Mouse (Mus musculus) spleen, adult 12 weeks (tissue): ENCODE measurements around the gene Olfr71.
A peak's percentile ranks its signal among the peaks of the same experiment; 100 is the strongest.

Source experiments
- DNase-seq: peaks from one replicate; pipeline ENCODE4 v3.0.0; 2022; ENCODE audit warnings: low spot score

Gene Olfr71

DNA sequence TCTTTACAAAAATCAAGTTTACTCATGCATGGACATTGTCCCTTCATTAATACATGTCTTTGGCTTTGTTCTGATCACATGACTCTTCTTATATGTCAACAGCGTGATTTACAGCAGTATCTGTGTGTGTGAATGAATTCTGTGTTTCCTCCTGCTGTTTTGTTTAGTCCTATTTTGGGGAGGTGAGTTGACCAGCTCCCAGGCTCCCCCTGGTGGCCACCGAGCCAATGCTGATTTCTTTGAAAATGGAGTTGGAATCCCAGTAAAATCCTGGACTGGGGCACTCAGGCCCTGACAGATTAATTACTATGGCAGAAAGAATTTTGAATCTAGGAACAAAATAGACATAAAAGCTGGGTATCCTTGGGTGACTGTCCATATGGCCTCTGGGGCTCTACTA lies 1.8 kb upstream of the Olfr71 start:
- peak; percentile 57 for DNase-seq

DNA sequence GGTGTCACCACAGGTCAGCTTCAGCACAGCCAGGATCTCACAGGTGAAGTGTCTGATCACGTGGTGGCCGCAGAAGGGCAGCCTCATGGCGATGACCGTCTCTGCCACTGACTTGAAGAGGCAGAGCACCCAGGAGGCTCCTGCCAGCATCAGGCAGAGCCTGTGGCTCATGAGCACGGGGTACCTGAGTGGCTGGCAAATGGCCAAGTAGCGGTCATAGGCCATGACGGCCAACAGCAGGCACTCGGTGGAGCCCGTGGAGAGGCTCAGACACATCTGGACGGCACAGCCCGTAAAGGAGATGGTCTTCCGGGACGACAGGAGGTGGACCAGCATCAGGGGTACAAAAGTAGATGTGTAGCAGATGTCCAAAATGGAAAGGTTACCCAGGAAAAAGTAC lies 4.1 kb downstream of the Olfr71 start:
- DNase-seq: no peak

DNA sequence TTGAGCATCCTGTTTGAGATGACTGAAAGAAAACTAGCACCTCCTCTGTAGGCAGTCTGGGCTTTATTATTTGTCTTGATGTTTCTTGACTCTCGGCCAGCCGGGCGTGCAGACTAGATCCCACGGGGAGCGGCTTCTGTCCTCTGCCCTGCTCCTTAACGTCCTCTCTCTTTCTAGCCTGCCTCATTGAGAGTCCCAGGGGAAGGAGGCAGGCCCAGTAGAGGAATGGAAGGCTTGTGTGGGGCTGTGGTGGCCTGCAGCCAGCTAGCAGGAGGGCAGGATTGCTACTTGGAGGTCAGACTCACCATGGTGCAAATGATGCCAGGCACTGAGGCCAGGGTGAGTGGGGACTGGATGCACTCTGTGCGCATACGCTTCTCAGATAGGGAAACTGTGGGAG lies 6.2 kb downstream of the Olfr71 start:
- no peak for DNase-seq

DNA sequence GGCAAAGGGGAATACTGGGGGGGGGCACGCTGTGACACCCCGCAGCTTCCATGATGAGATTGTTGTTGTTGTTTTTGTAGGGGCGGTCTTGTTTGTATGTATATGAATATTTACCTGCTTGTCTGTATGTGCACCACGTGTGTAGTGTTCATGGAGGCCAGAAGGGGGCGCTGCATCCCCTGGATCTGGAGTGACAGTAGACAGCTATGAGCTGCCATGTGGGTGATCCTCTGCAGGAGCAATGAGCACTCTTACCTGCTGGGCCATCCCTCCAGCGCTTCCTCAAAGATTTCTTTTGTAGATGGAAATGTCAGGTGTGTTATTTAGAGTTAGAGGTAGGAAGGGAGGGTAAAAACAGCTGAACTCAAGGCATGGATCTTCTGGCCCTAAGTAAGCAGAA lies 6.6 kb downstream of the Olfr71 start:
- DNase-seq: no peak

DNA sequence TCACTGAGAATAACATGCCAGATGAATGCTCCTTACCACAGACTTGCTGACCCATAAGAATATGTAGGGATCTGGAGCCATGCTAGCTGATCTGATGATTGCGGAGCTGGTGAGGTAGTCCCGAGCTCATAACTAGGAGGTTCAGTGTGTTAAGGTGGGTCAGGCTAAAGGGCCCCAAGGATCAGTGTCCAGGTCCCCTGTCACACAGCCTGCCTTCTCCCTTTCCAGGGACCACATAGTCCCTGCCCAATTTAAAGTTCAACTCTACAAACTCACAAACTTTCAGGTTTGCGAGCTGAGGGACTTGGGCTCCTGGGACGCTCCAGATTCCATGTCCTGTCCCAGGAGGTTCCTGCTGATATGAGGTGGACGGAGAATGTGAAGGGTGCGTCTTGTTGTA lies 9.3 kb downstream of the Olfr71 start, which contains the start of gene Olfr70:
TSS of gene Olfr70 (minus strand) at position 101 of the 400 bp plus-strand sequence.
- DNase-seq: no peak

DNA sequence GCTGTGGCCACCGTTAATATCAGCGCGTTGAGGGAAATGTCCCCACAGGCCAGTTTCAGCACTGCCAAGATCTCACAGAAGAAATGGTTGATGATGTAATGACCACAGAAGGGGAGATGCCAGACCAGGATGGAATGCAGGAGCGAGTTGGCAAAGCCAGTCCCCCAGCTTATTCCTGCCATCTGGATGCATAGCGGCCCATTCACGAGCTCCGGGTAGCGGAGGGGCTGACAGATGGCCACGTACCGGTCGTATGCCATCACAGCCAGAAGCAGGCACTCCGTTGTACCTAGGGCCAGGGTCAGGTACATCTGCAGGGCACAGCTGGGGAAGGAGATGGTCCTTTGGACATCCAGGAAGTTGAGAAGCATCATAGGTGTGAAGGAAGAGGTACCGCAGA lies 13.5 kb downstream of the Olfr71 start:
- DNase-seq: no peak

DNA sequence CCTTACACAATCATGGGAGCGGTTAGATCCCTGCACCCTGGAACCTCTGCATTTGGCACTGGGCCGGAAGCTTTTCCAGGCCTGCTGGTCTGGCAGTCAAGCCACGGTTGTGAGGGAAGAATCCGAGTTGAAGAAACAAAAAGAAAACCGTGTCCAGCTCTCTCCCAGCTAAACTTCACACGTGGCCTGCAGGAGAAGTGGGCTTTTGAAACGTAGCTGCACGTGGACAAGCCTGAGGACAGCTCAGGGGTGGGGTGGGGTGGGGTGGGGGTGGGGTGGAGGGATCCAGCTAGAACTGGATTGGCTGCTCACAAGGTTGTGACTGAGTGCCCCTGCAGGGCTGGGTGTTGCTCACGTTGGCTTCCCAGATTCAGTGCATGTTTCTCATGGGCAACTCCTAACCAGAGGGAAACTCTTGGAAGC lies 14.8 kb downstream of the Olfr71 start:
- no peak for DNase-seq

DNA sequence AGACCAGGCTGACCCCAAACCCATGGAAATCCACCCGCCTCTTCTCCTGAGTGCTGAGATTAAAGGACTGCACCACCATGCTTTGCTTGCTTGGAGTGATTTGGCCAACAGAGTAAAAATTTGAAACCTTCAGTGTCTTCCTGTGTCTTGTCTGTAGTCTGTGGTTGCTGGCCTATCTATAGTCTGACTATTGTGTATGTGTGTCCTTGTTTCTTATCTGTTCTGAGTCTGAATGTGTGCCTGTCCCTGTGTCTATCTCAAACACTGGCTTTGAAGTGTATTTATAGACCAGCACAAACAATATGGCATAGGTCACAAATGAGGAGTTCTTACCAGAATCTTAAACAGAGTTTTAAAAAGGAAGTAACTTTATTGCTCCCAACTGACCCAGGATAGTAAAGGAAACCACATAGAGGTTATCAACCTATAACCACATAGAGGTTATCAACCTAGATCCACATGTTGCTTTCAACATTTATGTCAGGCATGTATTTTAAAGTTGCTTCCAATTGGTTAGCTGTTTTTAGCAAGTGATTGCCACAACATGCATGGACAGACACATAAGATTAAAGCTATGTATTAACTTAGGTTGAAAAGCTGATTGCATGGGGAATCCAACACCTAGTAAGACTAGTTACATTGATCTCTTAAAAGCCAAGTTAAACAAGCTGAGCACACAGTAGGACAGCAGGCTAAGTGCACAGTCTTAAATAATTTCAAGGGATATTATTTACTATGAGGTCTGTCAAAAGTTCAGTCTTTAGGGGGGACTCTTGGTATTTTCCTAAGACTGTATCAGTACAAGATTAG lies 15.4 kb downstream of the Olfr71 start:
- DNase-seq: no peak

DNA sequence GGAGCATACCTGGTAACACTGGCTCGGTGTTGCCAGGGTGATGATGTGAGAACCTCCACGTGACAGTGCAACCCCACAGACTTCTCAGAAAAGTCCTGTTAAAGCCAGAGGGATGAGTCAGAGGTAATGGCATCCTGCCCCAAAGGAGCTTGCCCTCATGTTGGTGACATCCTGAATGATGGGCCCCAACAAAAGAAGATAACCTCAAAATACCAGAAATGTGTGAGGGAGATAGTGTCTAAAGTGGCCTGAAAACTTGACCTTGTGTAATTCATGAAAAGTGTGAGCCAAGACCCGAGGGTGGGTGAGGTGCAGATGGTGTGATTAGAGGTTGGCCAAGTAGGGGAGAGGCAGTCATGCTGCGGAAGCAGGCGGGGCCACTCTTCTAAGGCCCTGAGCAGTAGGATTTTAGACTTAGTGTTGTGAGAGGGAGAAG lies 16.2 kb downstream of the Olfr71 start:
- DNase-seq: no peak

DNA sequence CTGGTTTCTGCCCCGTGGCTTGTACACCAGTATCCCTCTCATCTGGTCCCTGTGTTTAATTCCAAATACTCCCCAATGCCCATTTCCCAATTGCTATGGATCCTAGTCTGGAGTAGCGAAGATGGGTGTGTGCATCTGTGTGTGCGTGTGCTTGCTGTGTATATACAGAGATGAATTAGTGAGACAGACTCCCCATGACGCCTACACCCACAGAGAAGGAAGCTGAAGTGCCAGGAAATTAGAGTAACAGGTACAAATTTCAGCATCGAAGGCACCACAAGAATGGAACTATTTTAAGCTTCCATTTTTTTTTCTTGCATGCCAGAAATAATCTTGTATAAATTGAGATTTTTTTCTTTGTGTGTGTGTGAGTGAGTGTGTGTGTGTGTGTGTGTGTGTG lies 19.0 kb downstream of the Olfr71 start:
- DNase-seq: no peak

DNA sequence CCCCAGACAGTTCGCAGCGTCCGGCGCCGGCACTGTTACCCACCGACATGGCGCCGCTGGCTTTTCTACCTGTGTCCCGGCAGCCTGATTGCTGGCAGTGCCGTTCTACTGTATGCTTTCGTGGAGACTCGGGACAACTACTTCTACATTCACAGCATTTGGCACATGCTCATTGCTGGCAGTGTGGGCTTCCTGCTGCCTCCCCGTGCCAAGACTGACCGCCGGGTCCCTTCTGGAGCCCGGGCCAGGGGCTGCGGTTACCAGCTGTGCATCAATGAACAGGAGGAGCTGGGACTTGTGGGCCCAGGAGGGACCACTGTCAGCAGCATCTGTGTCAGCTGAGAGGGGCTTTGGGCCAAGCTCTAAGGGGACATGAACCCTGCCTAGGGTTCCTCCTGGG lies 20.0 kb downstream of the Olfr71 start:
- DNase-seq: no peak

DNA sequence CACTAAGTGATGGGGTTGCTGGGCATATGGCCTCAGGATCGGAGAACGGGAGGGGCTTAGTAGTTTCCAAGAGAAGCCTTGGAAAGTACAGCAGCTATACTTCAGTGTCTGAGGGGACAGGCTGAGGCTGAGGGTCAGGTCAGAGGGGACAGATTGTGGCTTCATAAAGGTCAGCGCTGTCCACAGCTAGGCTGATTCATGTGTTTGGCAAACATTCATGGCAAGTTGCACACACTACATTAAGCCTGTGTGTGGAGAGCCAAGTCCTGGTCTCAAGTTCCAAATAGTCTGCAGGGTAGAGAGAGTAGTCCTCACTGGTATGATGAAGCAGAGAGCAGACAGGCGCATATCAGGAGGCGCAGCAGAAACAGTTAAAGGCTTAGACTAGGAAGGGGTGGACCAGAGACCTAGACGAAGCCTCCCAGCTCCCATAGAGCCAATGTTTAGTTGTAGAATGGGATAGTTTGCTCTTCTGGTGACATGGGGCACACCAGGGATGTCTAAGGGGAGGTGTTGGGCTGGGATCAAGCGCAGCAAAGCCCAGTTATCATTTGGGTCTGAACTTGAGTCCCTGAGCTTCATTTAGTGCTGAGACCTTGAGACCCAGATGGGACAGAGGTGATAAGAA lies 30.5 kb downstream of the Olfr71 start:
- no peak for DNase-seq

DNA sequence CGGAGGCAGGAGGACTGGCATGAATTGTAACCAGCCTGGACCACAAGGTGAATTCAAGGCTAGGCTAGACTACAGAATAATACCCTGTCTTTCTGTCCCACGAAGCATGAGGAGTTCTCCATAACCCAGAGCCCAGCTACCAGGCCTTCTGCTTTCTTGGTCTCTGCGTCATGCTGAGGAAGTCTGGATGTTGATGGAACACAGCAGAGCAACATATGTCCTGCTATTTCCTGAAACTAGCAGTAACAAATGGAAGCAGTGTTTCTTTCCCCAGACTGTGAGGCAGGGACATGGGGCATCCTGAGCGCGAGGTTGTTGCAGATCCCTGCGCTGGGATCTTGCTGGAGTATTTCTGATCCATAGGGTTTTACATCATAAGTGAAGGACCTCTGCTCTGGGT lies 31.5 kb downstream of the Olfr71 start:
- no peak for DNase-seq

DNA sequence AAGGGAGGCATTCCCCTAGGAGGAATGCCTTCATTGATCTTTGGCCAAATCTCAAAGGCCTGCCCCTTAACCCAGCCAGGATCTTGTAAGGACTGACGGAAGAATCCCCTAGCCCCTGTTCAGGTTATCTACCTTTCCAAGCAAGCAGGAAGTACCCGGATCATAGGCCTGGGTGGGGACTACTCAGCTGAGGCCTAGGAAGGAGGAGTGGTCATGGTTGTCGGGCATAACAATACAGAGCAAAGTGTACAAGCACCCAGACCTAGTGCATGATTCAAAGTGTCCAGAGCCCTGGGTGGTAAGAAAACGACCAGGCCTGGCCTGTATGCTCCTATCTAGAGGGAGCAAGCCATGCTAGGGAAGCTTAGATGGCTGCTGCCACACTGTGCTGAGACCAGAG lies 34.4 kb downstream of the Olfr71 start:
- DNase-seq: no peak

DNA sequence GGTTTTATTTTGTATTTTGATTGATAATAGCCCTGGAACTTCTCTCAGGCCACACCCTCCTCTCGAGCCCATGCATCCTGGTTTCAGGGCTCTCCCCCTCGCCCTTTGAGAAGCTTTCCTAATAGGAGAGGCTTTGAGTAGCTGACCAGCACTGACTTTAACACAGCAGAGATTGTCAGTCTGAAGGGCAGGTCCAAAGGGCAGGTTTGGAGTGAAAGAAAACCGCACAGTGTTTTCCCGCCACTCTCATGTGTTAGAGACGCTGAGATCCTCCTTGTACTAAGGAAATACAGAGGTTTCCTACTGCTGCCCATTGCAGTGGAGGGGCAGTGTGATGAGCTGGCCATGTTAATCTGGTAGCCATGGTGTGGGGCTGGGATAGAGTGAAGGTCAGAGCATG lies 35.1 kb downstream of the Olfr71 start:
- no peak for DNase-seq

DNA sequence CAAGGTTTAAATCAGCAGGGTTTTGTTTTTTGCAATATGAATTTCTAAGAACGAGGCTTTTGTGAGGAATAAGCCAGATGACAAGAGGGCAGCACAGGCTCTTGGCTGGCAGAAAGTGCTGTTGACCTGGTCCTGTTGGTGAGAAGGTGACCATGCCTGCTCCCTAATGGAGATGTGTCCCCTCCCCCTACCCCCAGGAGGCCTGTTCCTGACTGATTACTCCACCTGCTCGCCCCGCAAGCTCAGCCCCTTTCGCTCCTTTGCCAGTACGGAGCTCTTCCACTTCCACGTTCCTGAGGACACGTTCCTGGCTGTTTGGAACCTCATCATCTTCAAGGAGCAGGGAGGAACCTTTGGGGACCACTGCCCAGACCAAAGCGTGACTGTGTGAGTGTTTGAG lies 36.4 kb downstream of the Olfr71 start:
- DNase-seq: no peak

DNA sequence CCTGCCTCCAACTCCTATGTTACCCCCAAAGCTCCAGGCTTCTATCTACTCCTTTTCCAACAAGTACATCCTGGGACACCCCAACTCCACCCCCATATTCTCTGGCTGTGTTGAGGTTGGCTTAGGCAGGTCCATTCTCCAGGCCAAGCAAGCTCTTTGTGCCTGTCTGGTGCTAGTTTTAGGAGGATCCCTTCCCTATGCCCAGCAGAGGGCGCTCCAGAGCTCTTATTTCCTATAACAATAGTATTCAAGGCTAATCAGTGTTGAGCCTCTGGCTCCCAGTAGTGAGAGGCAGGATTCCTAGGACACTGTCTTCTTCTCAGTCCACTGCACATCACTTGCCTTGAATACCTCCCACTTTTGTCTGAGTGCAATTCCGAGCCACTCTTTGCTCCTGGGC lies 38.0 kb downstream of the Olfr71 start:
- peak; percentile 66 for DNase-seq

DNA sequence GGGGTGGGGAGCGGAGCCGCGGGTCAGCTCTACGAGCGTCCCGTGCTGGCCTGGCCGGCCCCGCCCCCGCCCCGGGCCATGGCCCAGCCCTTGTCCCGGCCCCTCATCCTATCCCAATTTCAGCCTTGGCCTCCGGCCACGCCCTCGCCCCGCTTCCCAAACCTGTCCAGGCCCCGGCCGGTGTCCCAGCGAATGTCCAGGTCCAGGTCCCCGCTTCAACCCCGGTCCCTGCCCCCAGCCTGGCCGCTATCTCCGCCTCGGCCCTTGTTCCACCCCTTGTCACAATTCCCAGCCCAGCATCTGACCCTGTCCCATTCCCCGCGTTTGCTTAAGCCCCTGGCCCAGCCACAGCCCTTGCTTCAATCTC lies 40.6 kb downstream of the Olfr71 start:
- peak; percentile 21 for DNase-seq

DNA sequence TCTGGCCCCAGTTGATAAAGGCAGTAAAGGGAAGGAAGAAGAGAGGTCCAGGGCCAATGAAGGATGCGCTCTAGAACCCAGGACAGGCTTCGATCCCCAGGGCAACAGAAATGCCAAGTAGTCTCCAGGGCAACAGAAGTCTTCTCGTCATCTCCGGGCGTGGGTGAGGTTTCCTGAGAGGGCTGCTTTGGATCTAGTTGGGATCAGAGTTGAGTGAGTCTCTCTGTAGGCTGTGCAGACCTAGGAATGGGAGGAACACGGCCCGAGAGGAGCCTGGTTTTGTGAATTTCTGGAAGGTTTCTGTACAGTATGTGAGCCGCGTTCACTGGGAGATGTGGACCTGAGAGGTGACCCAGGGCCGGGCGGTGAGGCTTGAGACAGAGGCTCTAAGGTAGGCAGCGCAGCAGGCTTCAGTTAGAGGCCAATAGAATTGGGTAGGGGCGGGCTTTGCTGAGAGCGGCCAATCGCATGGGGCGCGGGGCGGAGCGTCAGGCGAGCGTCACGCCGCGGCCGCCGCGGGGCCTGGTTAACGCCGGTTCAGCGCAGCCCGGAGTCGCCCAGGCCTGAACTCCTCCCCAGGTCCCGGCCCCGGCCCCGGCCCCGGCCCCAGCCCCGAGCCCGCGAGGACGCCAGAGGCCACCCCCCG lies 41.1 kb downstream of the Olfr71 start, which contains the start of the genes Tmem8b and Fam221b:
TSS of gene Tmem8b (plus strand) at position 190 of the 646 bp plus-strand sequence.
TSS of gene Fam221b (minus strand) at position 364 of the 646 bp plus-strand sequence.
- peak; percentile 78 for DNase-seq

DNA sequence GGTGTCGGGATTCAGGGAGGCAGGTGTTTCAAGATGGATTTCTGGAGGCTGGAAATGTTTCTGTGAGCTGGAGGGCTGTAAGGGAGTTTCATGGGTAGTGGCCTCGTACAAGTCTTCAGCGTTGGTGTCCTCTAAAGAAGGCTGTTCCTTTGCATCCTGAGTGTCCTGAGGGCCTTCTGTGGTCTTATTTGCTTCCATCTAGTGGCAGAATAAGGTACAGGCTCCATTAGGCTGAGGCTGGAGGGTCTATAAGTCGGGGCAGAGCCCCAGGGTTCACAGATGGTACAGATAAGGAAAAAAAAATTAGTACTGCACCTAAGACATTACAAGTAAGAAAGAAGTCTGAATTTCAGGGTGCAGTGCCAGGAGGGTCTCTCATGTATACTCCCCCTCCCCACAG lies 43.6 kb downstream of the Olfr71 start:
- no peak for DNase-seq

DNA sequence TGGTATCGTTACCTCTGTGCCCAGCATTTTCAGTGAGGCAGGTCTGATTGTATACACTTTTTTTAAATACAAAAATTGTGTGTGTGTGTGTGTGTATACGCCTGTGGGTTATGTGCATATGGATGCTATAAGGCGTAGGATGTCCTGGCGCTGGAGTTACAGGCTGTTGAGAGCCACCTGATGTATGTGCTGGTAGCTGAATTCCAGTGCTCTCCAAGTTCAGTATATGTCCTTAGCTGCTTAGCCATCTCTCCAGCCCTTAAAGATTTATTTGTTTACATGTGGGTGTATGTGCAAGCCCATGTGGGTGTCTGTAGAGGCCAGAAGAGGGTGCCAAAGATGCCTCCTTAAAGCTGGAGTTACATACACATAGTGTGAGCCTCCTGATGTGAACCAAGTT lies 52.9 kb downstream of the Olfr71 start:
- no peak for DNase-seq

DNA sequence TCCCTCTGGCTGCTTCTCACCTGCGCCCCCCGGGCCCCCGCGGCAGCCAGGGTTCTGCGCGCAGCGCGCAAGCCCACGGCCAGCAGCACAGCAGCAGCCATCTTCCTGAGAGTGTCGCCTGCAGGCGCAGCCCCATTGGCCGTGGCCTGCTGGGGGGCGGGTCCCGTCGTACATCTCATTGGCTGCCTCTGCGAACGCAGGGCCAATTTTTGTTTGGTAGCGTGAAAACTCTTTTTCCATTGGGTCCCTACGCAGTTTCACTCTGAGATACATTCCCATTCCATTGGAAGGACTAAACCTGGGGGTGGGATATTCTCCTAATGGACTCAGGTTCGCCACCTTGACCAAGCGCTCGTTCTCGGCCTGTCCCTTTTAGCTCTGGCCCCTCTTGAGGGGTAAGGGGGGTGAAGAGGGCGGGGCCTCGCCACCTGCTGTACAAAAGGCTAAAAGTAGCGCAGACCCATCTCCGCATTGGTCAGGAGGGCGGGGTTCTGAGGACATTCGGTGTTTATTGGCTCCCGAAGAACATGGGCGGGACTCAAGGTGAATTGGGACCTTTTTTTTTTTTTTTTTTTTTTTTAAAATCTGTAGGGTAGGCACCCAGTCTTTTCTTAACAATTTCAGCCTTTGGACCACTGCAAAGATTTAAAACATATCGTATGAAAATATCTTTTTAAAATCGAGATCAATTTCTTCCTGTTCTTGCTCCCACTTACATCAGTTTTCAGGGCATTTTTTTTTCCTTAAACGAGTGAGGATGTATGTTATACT lies 53.5 kb downstream of the Olfr71 start, which contains the start of gene Hint2:
TSS of gene Hint2 (minus strand) at position 128 of the 771 bp plus-strand sequence.
- peak; percentile 84 for DNase-seq
